Mouse (Mus musculus): ENCODE results near the gene Slc12a6. TPM values are rescaled to one million over a fixed set of nuclear protein-coding genes. Genes with fewer than 3 reads are reported as not detected.

Slc12a6 gene
- total and polyA plus RNA-seq, 2 experiments from 2014 or later = 6.5 to 48.1 TPM

DNA sequence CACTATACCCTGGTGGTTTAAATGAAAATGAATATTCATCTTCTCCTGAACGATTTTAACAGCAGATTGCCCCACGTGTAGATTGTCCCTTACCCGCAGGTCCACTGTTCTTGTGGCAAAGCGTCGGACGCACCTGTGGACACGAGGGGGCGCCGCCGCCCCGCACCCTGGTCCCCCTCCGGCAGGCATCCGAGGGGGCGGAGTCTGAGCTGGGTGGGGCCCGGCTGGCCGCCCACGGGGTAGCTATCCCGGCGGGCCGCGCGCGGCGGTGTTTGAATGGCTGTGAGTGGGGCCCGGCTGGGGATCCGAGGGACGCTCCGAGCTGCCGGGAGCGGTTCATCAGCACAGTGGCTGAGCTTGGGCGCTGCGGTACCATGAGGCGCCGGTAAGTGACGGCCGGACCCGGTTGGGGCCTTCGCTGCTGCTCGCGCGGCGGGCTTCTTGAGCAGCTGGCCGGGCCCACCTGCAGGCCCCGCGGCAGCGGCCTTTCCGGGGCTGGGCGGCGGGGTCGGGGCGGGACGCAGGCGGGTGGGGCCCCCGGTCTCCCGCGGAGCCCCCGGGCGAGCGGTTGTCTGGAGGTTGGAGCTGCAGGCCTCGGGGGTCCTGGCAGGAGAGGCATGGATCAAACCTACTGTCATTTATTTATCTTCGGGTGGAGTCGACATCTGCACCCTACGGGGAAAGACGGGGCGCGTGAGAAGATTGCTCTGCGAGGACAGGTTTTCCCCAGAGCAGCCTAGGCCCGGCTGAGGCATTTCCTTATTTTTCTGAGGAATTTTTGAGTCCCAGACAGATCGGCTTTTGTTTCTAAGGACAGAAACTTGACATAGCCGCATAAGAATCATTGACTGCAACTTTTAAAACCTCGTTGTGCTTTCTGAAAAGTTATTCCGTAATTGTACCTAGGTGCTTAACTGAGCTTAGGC, 113.6 kb downstream of the Slc12a6 start, which contains the start of gene Katnbl1:
Gene Katnbl1, plus strand, starts transcription at position 239 of the 926 bp plus-strand sequence.
- WGBS = under 1% methylated on average over 68 of the region's 72 CpGs
- H3K4me1 ChIP-seq (ENCODE audit: control insufficient read depth, insufficient read depth) = peaks cover 6% of the 10 kb centered on the region; the same call in 1 of the 2 replicates

DNA sequence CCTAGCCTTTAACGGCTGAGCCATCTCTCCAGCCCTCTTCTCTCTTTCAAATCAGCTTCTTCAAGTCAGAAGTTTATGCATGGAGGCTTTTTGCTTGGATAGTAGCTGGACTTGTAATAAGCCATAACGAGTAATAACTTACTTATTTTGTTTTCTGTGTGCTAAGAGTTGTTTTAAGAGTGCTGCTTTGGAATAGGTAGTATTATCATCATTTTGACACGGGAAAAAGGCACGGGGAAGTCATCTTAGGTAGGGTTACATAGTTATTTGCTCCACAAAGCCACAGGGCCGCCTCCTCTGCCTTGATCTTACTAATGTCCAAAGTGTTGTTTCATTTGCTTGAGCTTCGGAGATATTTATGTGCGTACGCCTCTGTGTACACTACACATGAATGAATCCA, 114.5 kb downstream of the Slc12a6 start:
- H3K4me3 ChIP-seq (ENCODE audit: low read depth, low read length) = peak overlapping the region; percentile 100
- H3K4me2 ChIP-seq (ENCODE audit: low read depth, low read length) = peak overlapping the region; percentile 71
- ATAC-seq (ENCODE audit: insufficient read depth, low read depth) (no peak), DNase-seq (ENCODE audit: low spot score) (no peak)
- H3K9me3 ChIP-seq (replicated peaks; ENCODE audit: control insufficient read depth, low read length) = no peaks in the 10 kb centered on the region
- WGBS = 38% methylated on average over 8 of the region's 8 CpGs
- peak overlapping the region; percentile 98 for H3K9ac ChIP-seq (replicated peaks; ENCODE audit: low read depth, low read length)
- H3K36me3 ChIP-seq (replicated peaks; ENCODE audit: control insufficient read depth, insufficient read depth, low read length) = no peaks in the 10 kb centered on the region
- TF ChIP-seq CTCF (IDR thresholded peaks at IDR 0.05; ENCODE audit: low read depth) = no peak
- peaks cover 6% of the 10 kb centered on the region; the same call in 1 of the 2 replicates for H3K4me1 ChIP-seq (ENCODE audit: control insufficient read depth, insufficient read depth)
- no peaks in the 10 kb centered on the region for H3K27me3 ChIP-seq (ENCODE audit: control insufficient read depth, insufficient read depth, low read length)
- no peak overlapping the region for H3K27ac ChIP-seq (ENCODE audit: low read depth)

More for the DNA sequence above, 113.6 kb downstream of the Slc12a6 start, which contains the start of gene Katnbl1:
- Histone ChIP-seq H3K4me3 (ENCODE audit: low read depth, low read length) (peak within 1 kb of the TSS; percentile 100), H3K36me3 (replicated peaks; ENCODE audit: control insufficient read depth, insufficient read depth, low read length) (no peaks in the 10 kb centered on the region), H3K9ac (replicated peaks; ENCODE audit: low read depth, low read length) (peak within 1 kb of the TSS; percentile 98), H3K9me3 (replicated peaks; ENCODE audit: control insufficient read depth, low read length) (no peaks in the 10 kb centered on the region), H3K27me3 (ENCODE audit: control insufficient read depth, insufficient read depth, low read length) (no peaks in the 10 kb centered on the region), H3K4me2 (ENCODE audit: low read depth, low read length) (peak within 1 kb of the TSS; percentile 71), H3K27ac (ENCODE audit: low read depth) (peak within 1 kb of the TSS; percentile 86)
- TF ChIP-seq CTCF (IDR thresholded peaks at IDR 0.05; ENCODE audit: low read depth) (peak; percentile 96), EP300 (IDR thresholded peaks at IDR 0.05; ENCODE audit: low read depth) (no peak)
- ATAC-seq (ENCODE audit: insufficient read depth, low read depth) (peak; percentile 99), DNase-seq (ENCODE audit: low spot score) (peak; percentile 88)

GRCm38 (mm10) chr2:112381219-112381618, 115.6 kb downstream of the Slc12a6 start:
- no peak for TF ChIP-seq EP300 (IDR thresholded peaks at IDR 0.05; ENCODE audit: low read depth)
- Histone ChIP-seq H3K27ac (ENCODE audit: low read depth) (no peak overlapping the region), H3K36me3 (replicated peaks; ENCODE audit: control insufficient read depth, insufficient read depth, low read length) (no peaks in the 10 kb centered on the region), H3K9me3 (replicated peaks; ENCODE audit: control insufficient read depth, low read length) (no peaks in the 10 kb centered on the region), H3K4me3 (ENCODE audit: low read depth, low read length) (no peak overlapping the region), H3K9ac (replicated peaks; ENCODE audit: low read depth, low read length) (no peak overlapping the region), H3K4me2 (ENCODE audit: low read depth, low read length) (no peak overlapping the region), H3K27me3 (ENCODE audit: control insufficient read depth, insufficient read depth, low read length) (no peaks in the 10 kb centered on the region), H3K4me1 (ENCODE audit: control insufficient read depth, insufficient read depth) (peaks cover 6% of the 10 kb centered on the region; the same call in 1 of the 2 replicates)
- no peak for DNase-seq (ENCODE audit: low spot score)
- 96% methylated on average over 1 of the region's 1 CpGs for WGBS
- ATAC-seq (ENCODE audit: insufficient read depth, low read depth) = no peak

DNA sequence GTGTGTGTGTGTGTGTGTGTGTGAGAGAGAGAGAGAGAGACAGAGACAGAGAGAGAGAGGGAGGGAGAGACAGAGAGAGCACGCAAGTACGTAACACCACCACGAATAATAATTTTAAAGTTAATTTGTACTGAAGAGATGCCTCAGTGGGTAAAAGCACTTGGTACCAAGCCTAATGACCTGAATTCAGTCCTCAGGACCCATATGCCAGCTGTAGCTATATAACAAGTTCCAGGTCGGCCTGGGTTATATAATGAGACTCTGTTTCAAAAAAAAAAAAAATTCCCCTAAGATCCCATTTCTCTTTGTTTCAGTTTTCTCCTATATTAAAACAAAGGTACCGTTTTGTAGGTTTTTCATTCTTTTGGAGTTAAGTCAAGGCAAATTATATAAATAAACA, 125.2 kb downstream of the Slc12a6 start:
- ATAC-seq (ENCODE audit: insufficient read depth, low read depth) = no peak

GRCm38 (mm10) chr2:112391346-112392000, 125.8 kb downstream of the Slc12a6 start:
- no peaks in the 10 kb centered on the region for H3K9me3 ChIP-seq (replicated peaks; ENCODE audit: control insufficient read depth, low read length)
- ATAC-seq (ENCODE audit: insufficient read depth, low read depth) = no peak
- 77% methylated on average over 4 of the region's 4 CpGs for WGBS

More for the DNA sequence above, 125.2 kb downstream of the Slc12a6 start:
- Histone ChIP-seq H3K27ac (ENCODE audit: low read depth) (no peak overlapping the region), H3K4me2 (ENCODE audit: low read depth, low read length) (no peak overlapping the region), H3K4me3 (ENCODE audit: low read depth, low read length) (no peak overlapping the region), H3K4me1 (ENCODE audit: control insufficient read depth, insufficient read depth) (0 out of 2 replicates have a peak, but pooled peaks cover 4% of the 10 kb centered on the region), H3K9me3 (replicated peaks; ENCODE audit: control insufficient read depth, low read length) (no peaks in the 10 kb centered on the region), H3K9ac (replicated peaks; ENCODE audit: low read depth, low read length) (no peak overlapping the region), H3K27me3 (ENCODE audit: control insufficient read depth, insufficient read depth, low read length) (no peaks in the 10 kb centered on the region), H3K36me3 (replicated peaks; ENCODE audit: control insufficient read depth, insufficient read depth, low read length) (no peaks in the 10 kb centered on the region)
- TF ChIP-seq CTCF (IDR thresholded peaks at IDR 0.05; ENCODE audit: low read depth) (no peak), EP300 (IDR thresholded peaks at IDR 0.05; ENCODE audit: low read depth) (no peak)
- DNase-seq (ENCODE audit: low spot score) = no peak
- 91% methylated on average over 5 of the region's 5 CpGs for WGBS

More at GRCm38 (mm10) chr2:112391346-112392000, 125.8 kb downstream of the Slc12a6 start:
- H3K27me3 ChIP-seq (ENCODE audit: control insufficient read depth, insufficient read depth, low read length) = no peaks in the 10 kb centered on the region
- peaks cover 5% of the 10 kb centered on the region; the same call in 1 of the 2 replicates for H3K4me1 ChIP-seq (ENCODE audit: control insufficient read depth, insufficient read depth)
- H3K9ac ChIP-seq (replicated peaks; ENCODE audit: low read depth, low read length) = no peak overlapping the region
- H3K27ac ChIP-seq (ENCODE audit: low read depth) = no peak overlapping the region
- no peak for DNase-seq (ENCODE audit: low spot score)
- no peak overlapping the region for H3K4me3 ChIP-seq (ENCODE audit: low read depth, low read length)
- no peak overlapping the region for H3K4me2 ChIP-seq (ENCODE audit: low read depth, low read length)
- no peaks in the 10 kb centered on the region for H3K36me3 ChIP-seq (replicated peaks; ENCODE audit: control insufficient read depth, insufficient read depth, low read length)
- TF ChIP-seq CTCF (IDR thresholded peaks at IDR 0.05; ENCODE audit: low read depth) (no peak), EP300 (IDR thresholded peaks at IDR 0.05; ENCODE audit: low read depth) (no peak)
